Mouse (Mus musculus): ENCODE measurements around the gene Ctla2a. TPM values are rescaled to one million over a fixed set of nuclear protein-coding genes. Genes with fewer than 3 reads are reported as not detected.
"Not testable (repeated sequence)": the region's sequence is repeated elsewhere in the genome, so short reads cannot be mapped to it uniquely, and the experiment has no call there.

Ctla2a gene
- polyA plus RNA-seq (2012; rRNA removed) = 4.1 and 6.4 TPM in 2 replicates

- WGBS = 3% methylated on average over 5 of the region's 5 CpGs
- H3K27ac ChIP-seq (ENCODE audit: control insufficient read depth, insufficient read depth, low read length) = no peak within 1 kb of the TSS
- H3K36me3 ChIP-seq (ENCODE audit: control insufficient read depth, insufficient read depth, low read length) = no peaks in the 10 kb centered on the region
- DNase-seq = peak; percentile 6
- peaks cover 4% of the 10 kb centered on the region; the same call in 1 of the 2 replicates for H3K4me1 ChIP-seq (replicated peaks; ENCODE audit: control insufficient read depth, insufficient read depth, low read length)
- no peak within 1 kb of the TSS for H3K4me3 ChIP-seq (ENCODE audit: control insufficient read depth, insufficient read depth, low read length)
- no peak for TF ChIP-seq POLR2A (IDR thresholded peaks at IDR 0.05; ENCODE audit: control insufficient read depth, extremely low read depth, insufficient read depth, low read length, poor library complexity)
- TF ChIP-seq CTCF (IDR thresholded peaks at IDR 0.05; ENCODE audit: borderline replicate concordance, control insufficient read depth, extremely low read depth, insufficient read depth, low read length, poor library complexity) = no peak
- H3K27me3 ChIP-seq (ENCODE audit: control insufficient read depth, insufficient read depth, low read length) = no peaks in the 10 kb centered on the region
Observed at GRCm38 (mm10) chr13:60936500-60936901, at the start of gene Ctla2a, which contains the start of gene Gm49391. Gene Ctla2a, minus strand, starts transcription at chr13:60936625. Gene Gm49391, minus strand, starts transcription at chr13:60936571.

- H3K4me1 ChIP-seq (replicated peaks; ENCODE audit: control insufficient read depth, insufficient read depth, low read length); H3K27ac ChIP-seq (ENCODE audit: control insufficient read depth, insufficient read depth, low read length); DNase-seq; H3K36me3 ChIP-seq (ENCODE audit: control insufficient read depth, insufficient read depth, low read length); H3K27me3 ChIP-seq (ENCODE audit: control insufficient read depth, insufficient read depth, low read length); H3K4me3 ChIP-seq (ENCODE audit: control insufficient read depth, insufficient read depth, low read length): not testable (repeated sequence)
- 81% methylated on average over 4 of the region's 4 CpGs for WGBS
Observed at GRCm38 (mm10) chr13:60972319-60972718, 35.9 kb upstream of the Ctla2a start.

- 62% methylated on average over 5 of the region's 5 CpGs for WGBS
- not testable (repeated sequence) for H3K4me1 ChIP-seq (replicated peaks; ENCODE audit: control insufficient read depth, insufficient read depth, low read length); H3K36me3 ChIP-seq (ENCODE audit: control insufficient read depth, insufficient read depth, low read length); H3K4me3 ChIP-seq (ENCODE audit: control insufficient read depth, insufficient read depth, low read length); H3K27me3 ChIP-seq (ENCODE audit: control insufficient read depth, insufficient read depth, low read length); H3K27ac ChIP-seq (ENCODE audit: control insufficient read depth, insufficient read depth, low read length)
- DNase-seq = peak; percentile 2
Observed at GRCm38 (mm10) chr13:60963985-60964384, 27.6 kb upstream of the Ctla2a start.

GRCm38 (mm10) chr13:60961706-60962105 is 25.3 kb upstream of the Ctla2a start:
- TF ChIP-seq POLR2A (IDR thresholded peaks at IDR 0.05; ENCODE audit: control insufficient read depth, extremely low read depth, insufficient read depth, low read length, poor library complexity) (no peak), CTCF (IDR thresholded peaks at IDR 0.05; ENCODE audit: borderline replicate concordance, control insufficient read depth, extremely low read depth, insufficient read depth, low read length, poor library complexity) (no peak)
- no peaks in the 10 kb centered on the region for H3K27me3 ChIP-seq (ENCODE audit: control insufficient read depth, insufficient read depth, low read length)
- no peak for DNase-seq
- WGBS = 86% methylated on average over 5 of the region's 5 CpGs
- H3K36me3 ChIP-seq (ENCODE audit: control insufficient read depth, insufficient read depth, low read length) = no peaks in the 10 kb centered on the region
- H3K27ac ChIP-seq (ENCODE audit: control insufficient read depth, insufficient read depth, low read length) = no peak overlapping the region
- H3K4me3 ChIP-seq (ENCODE audit: control insufficient read depth, insufficient read depth, low read length) = no peak overlapping the region
- no peaks in the 10 kb centered on the region for H3K4me1 ChIP-seq (replicated peaks; ENCODE audit: control insufficient read depth, insufficient read depth, low read length)

GRCm38 (mm10) chr13:60941884-60942283 is 5.5 kb upstream of the Ctla2a start, which contains the start of gene Tpbpa:
Gene Tpbpa, minus strand, starts transcription at chr13:60941984.
- WGBS = 87% methylated on average over 3 of the region's 3 CpGs
- H3K27me3 ChIP-seq (ENCODE audit: control insufficient read depth, insufficient read depth, low read length); H3K4me3 ChIP-seq (ENCODE audit: control insufficient read depth, insufficient read depth, low read length); H3K36me3 ChIP-seq (ENCODE audit: control insufficient read depth, insufficient read depth, low read length); H3K4me1 ChIP-seq (replicated peaks; ENCODE audit: control insufficient read depth, insufficient read depth, low read length); DNase-seq; H3K27ac ChIP-seq (ENCODE audit: control insufficient read depth, insufficient read depth, low read length): not testable (repeated sequence)

- H3K27ac ChIP-seq (ENCODE audit: control insufficient read depth, insufficient read depth, low read length); H3K4me3 ChIP-seq (ENCODE audit: control insufficient read depth, insufficient read depth, low read length); DNase-seq; H3K27me3 ChIP-seq (ENCODE audit: control insufficient read depth, insufficient read depth, low read length); H3K4me1 ChIP-seq (replicated peaks; ENCODE audit: control insufficient read depth, insufficient read depth, low read length); H3K36me3 ChIP-seq (ENCODE audit: control insufficient read depth, insufficient read depth, low read length): not testable (repeated sequence)
- WGBS = 67% methylated on average over 2 of the region's 2 CpGs
Observed at GRCm38 (mm10) chr13:60935490-60935889, 935 bp downstream of the Ctla2a start, which contains the start of gene Gm49393. Gene Gm49393, minus strand, starts transcription at chr13:60935590.

- not testable (repeated sequence) for H3K4me1 ChIP-seq (replicated peaks; ENCODE audit: control insufficient read depth, insufficient read depth, low read length); H3K27ac ChIP-seq (ENCODE audit: control insufficient read depth, insufficient read depth, low read length); DNase-seq; H3K27me3 ChIP-seq (ENCODE audit: control insufficient read depth, insufficient read depth, low read length); H3K36me3 ChIP-seq (ENCODE audit: control insufficient read depth, insufficient read depth, low read length); H3K4me3 ChIP-seq (ENCODE audit: control insufficient read depth, insufficient read depth, low read length)
- WGBS = 63% methylated on average over 2 of the region's 2 CpGs
Observed at GRCm38 (mm10) chr13:60904780-60905179, 31.6 kb downstream of the Ctla2a start, which contains the start of gene Tpbpb. Gene Tpbpb, minus strand, starts transcription at chr13:60904880.

- H3K4me1 ChIP-seq (replicated peaks; ENCODE audit: control insufficient read depth, insufficient read depth, low read length) = 0 out of 2 replicates have a peak, but pooled peaks cover 2% of the 10 kb centered on the region
- H3K27me3 ChIP-seq (ENCODE audit: control insufficient read depth, insufficient read depth, low read length) = no peaks in the 10 kb centered on the region
- WGBS = 13% methylated on average over 3 of the region's 3 CpGs
- H3K36me3 ChIP-seq (ENCODE audit: control insufficient read depth, insufficient read depth, low read length) = no peaks in the 10 kb centered on the region
- peak within 1 kb of the TSS; percentile 49; the same call in 1 of the 2 replicates for H3K27ac ChIP-seq (ENCODE audit: control insufficient read depth, insufficient read depth, low read length)
- H3K4me3 ChIP-seq (ENCODE audit: control insufficient read depth, insufficient read depth, low read length) = no peak within 1 kb of the TSS
- peak; percentile 3 for DNase-seq
- TF ChIP-seq CTCF (IDR thresholded peaks at IDR 0.05; ENCODE audit: borderline replicate concordance, control insufficient read depth, extremely low read depth, insufficient read depth, low read length, poor library complexity) (no peak), POLR2A (IDR thresholded peaks at IDR 0.05; ENCODE audit: control insufficient read depth, extremely low read depth, insufficient read depth, low read length, poor library complexity) (no peak)
Observed at GRCm38 (mm10) chr13:60897328-60897727, 39.1 kb downstream of the Ctla2a start, which contains the start of gene Ctla2b. Gene Ctla2b, minus strand, starts transcription at chr13:60897447.

- not testable (repeated sequence) for H3K36me3 ChIP-seq (ENCODE audit: control insufficient read depth, insufficient read depth, low read length); H3K4me1 ChIP-seq (replicated peaks; ENCODE audit: control insufficient read depth, insufficient read depth, low read length); DNase-seq; H3K4me3 ChIP-seq (ENCODE audit: control insufficient read depth, insufficient read depth, low read length); H3K27me3 ChIP-seq (ENCODE audit: control insufficient read depth, insufficient read depth, low read length)
- WGBS = 83% methylated on average over 8 of the region's 8 CpGs
- H3K27ac ChIP-seq (ENCODE audit: control insufficient read depth, insufficient read depth, low read length) = peak within 1 kb of the TSS; percentile 49; the same call in 1 of the 2 replicates
Observed at GRCm38 (mm10) chr13:60896794-60897193, 39.6 kb downstream of the Ctla2a start, which contains the start of gene Gm49392. Gene Gm49392, minus strand, starts transcription at chr13:60896894.

Data from thymus, adult 2 months (tissue).